Comparison of ENCODE assay signal across 8 mouse cellular contexts in genomic region chr7:97788669-97789483, GRCm38 (mm10). TPM values are rescaled to one million over a fixed set of nuclear protein-coding genes. Genes with fewer than 3 reads are reported as not detected.
A peak's percentile ranks its signal among the peaks of the same experiment; 100 is the strongest.
DNase-seq lines count a peak whose midpoint lies in the region; ATAC-seq and TF ChIP-seq lines count a peak whose summit lies in the region.

No protein-coding gene starts in this region.

- H3K9ac ChIP-seq in heart, embryonic 11.5 days (ENCODE audit: low read depth, low read length): peak overlapping the region; percentile 77
- H3K9ac ChIP-seq in ES-Bruce4 (ENCODE audit: low read depth, poor library complexity, severe bottlenecking): peak overlapping the region; percentile 88
- peak overlapping the region; percentile 44 for H3K9ac ChIP-seq in embryonic facial prominence, embryonic 15.5 days
- H3K9ac ChIP-seq in intestine, embryonic 14.5 days (ENCODE audit: low read length): peak overlapping the region; percentile 73

- intact Hi-C loops in heart, postnatal 36 days (cut with DNase I): no loop called here

- no peak for TF ChIP-seq EP300 in ES-Bruce4 (IDR thresholded peaks at IDR 0.05; ENCODE audit: insufficient read depth, low read depth, low read length)

- TF ChIP-seq POLR2A in ES-Bruce4 (IDR thresholded peaks at IDR 0.05; ENCODE audit: insufficient read depth, low read length): no peak
- TF ChIP-seq POLR2A in thymus, adult 2 months (IDR thresholded peaks at IDR 0.05; ENCODE audit: control insufficient read depth, extremely low read depth, insufficient read depth, low read length, poor library complexity): no peak

- ATAC-seq in heart, embryonic 11.5 days (replicated peaks; ENCODE audit: insufficient number of reproducible peaks, low FRiP score, low TSS enrichment): peak; percentile 74
- peak; percentile 87 for ATAC-seq in embryonic facial prominence, embryonic 15.5 days (ENCODE audit: insufficient number of reproducible peaks, low FRiP score, low TSS enrichment, low read depth)
- peak; percentile 90 for ATAC-seq in intestine, embryonic 14.5 days (replicated peaks; ENCODE audit: low FRiP score, low TSS enrichment, low read depth)

- no peak for TF ChIP-seq CTCF in ES-Bruce4 (IDR thresholded peaks at IDR 0.05; ENCODE audit: low read depth, low read length)
- no peak for TF ChIP-seq CTCF in thymus, adult 2 months (IDR thresholded peaks at IDR 0.05; ENCODE audit: borderline replicate concordance, control insufficient read depth, extremely low read depth, insufficient read depth, low read length, poor library complexity)

- H3K4me1 ChIP-seq in heart, embryonic 11.5 days (ENCODE audit: control insufficient read depth, insufficient read depth, low read length): no peaks in the 10 kb centered on the region
- H3K4me1 ChIP-seq in ES-Bruce4 (ENCODE audit: control insufficient read depth, insufficient read depth, low read length): peaks cover 2% of the 10 kb centered on the region
- H3K4me1 ChIP-seq in embryonic facial prominence, embryonic 15.5 days: no peaks in the 10 kb centered on the region
- 0 out of 2 replicates have a peak, but pooled peaks cover 3% of the 10 kb centered on the region for H3K4me1 ChIP-seq in intestine, embryonic 14.5 days (replicated peaks; ENCODE audit: control insufficient read depth, insufficient read depth, low read length)
- H3K4me1 ChIP-seq in thymus, adult 2 months (replicated peaks; ENCODE audit: control insufficient read depth, insufficient read depth, low read length): peaks cover 7% of the 10 kb centered on the region

- H3K27ac ChIP-seq in heart, embryonic 11.5 days (ENCODE audit: low read depth, low read length): no peak overlapping the region
- H3K27ac ChIP-seq in ES-Bruce4 (ENCODE audit: insufficient read depth, low read length): peak overlapping the region; percentile 44; the same call in 1 of the 2 replicates
- H3K27ac ChIP-seq in embryonic facial prominence, embryonic 15.5 days (replicated peaks): no peak overlapping the region
- peak overlapping the region; percentile 76 for H3K27ac ChIP-seq in intestine, embryonic 14.5 days (ENCODE audit: low read depth)
- H3K27ac ChIP-seq in thymus, adult 2 months (ENCODE audit: control insufficient read depth, insufficient read depth, low read length): no peak overlapping the region

- no peak for DNase-seq in heart, postnatal 36 days
- DNase-seq in intestine, embryonic 14.5 days (ENCODE audit: low spot score): peak; percentile 69
- DNase-seq in mesoderm, embryonic 11.5 days (ENCODE audit: low read depth, low spot score): peak; percentile 22
- DNase-seq in thymus, adult 2 months: no peak
- DNase-seq in spleen, postnatal 4 days (ENCODE audit: low spot score in 2 of 2): no peak

- H3K4me3 ChIP-seq in heart, embryonic 11.5 days (ENCODE audit: low read depth, low read length): peak overlapping the region; percentile 83
- peak overlapping the region; percentile 88 for H3K4me3 ChIP-seq in ES-Bruce4 (ENCODE audit: low read depth, low read length)
- peak overlapping the region; percentile 83 for H3K4me3 ChIP-seq in embryonic facial prominence, embryonic 15.5 days (replicated peaks)
- H3K4me3 ChIP-seq in intestine, embryonic 14.5 days (ENCODE audit: low read depth, low read length): peak overlapping the region; percentile 79
- peak overlapping the region; percentile 56 for H3K4me3 ChIP-seq in thymus, adult 2 months (ENCODE audit: control insufficient read depth, insufficient read depth, low read length)

- peaks cover 33% of the 10 kb centered on the region for H3K27me3 ChIP-seq in heart, embryonic 11.5 days (ENCODE audit: control insufficient read depth, insufficient read depth, low read length)
- no peaks in the 10 kb centered on the region for H3K27me3 ChIP-seq in ES-Bruce4 (ENCODE audit: control insufficient read depth, insufficient read depth, low read length, poor library complexity, severe bottlenecking)
- peaks cover 3% of the 10 kb centered on the region; the same call in 1 of the 2 replicates for H3K27me3 ChIP-seq in embryonic facial prominence, embryonic 15.5 days
- H3K27me3 ChIP-seq in intestine, embryonic 14.5 days (replicated peaks; ENCODE audit: control insufficient read depth, insufficient read depth, low read length): peaks cover 15% of the 10 kb centered on the region
- H3K27me3 ChIP-seq in thymus, adult 2 months (ENCODE audit: control insufficient read depth, insufficient read depth, low read length): peaks cover 5% of the 10 kb centered on the region; the same call in 1 of the 2 replicates

- H3K36me3 ChIP-seq in heart, embryonic 11.5 days (ENCODE audit: control insufficient read depth, insufficient read depth, low read length): no peaks in the 10 kb centered on the region
- H3K36me3 ChIP-seq in ES-Bruce4 (ENCODE audit: control insufficient read depth, insufficient read depth, low read length, poor library complexity, severe bottlenecking): no peaks in the 10 kb centered on the region
- no peaks in the 10 kb centered on the region for H3K36me3 ChIP-seq in embryonic facial prominence, embryonic 15.5 days
- H3K36me3 ChIP-seq in intestine, embryonic 14.5 days (ENCODE audit: control insufficient read depth, insufficient read depth, low read length): no peaks in the 10 kb centered on the region
- H3K36me3 ChIP-seq in thymus, adult 2 months (ENCODE audit: control insufficient read depth, insufficient read depth, low read length): no peaks in the 10 kb centered on the region

- under 1% methylated on average over 62 of the region's 84 CpGs for WGBS in heart, embryonic 11.5 days (ENCODE audit: insufficient replicate concordance)
- under 1% methylated on average over 67 of the region's 84 CpGs for WGBS in embryonic facial prominence, embryonic 15.5 days
- 1% methylated on average over 67 of the region's 84 CpGs for WGBS in intestine, embryonic 14.5 days
- 2% methylated on average over 67 of the region's 84 CpGs for WGBS in thymus, adult 2 months

- H3K9me3 ChIP-seq in heart, embryonic 11.5 days (replicated peaks; ENCODE audit: control insufficient read depth, low read length): no peaks in the 10 kb centered on the region
- H3K9me3 ChIP-seq in ES-Bruce4 (replicated peaks; ENCODE audit: control insufficient read depth, insufficient read depth, low read length, poor library complexity, severe bottlenecking): no peaks in the 10 kb centered on the region
- H3K9me3 ChIP-seq in embryonic facial prominence, embryonic 15.5 days (replicated peaks): no peaks in the 10 kb centered on the region
- H3K9me3 ChIP-seq in intestine, embryonic 14.5 days (ENCODE audit: control insufficient read depth, low read length): no peaks in the 10 kb centered on the region

- peak overlapping the region; percentile 99 for H3K4me2 ChIP-seq in heart, embryonic 11.5 days
- peak overlapping the region; percentile 98 for H3K4me2 ChIP-seq in embryonic facial prominence, embryonic 15.5 days (replicated peaks)
- H3K4me2 ChIP-seq in intestine, embryonic 14.5 days (ENCODE audit: low read length): peak overlapping the region; percentile 96

RNA-seq across cellular contexts. Expression of gene Pak1, which starts 0.5 kb away (rescaled TPM):
- polyA plus RNA-seq in heart, embryonic 11.5 days (2014; fragmentation: Nextera tagmentation; extraction: Ambion mirVana): 5.5 and 8.7 TPM in 2 replicates
- total RNA-seq in heart, postnatal 36 days (2021): 1 to 10 TPM in 1 of 2 experiments, under 1 TPM in 1; 0.61 to 2.0 TPM
- polyA plus RNA-seq in ES-Bruce4 (2011; ENCODE audit: insufficient read depth, insufficient read length, low read depth, missing spikeins): 71.3 and 82.6 TPM in 2 replicates
- 25.7 and 27.2 TPM in 2 replicates for polyA plus RNA-seq in embryonic facial prominence, embryonic 15.5 days (2015; fragmentation: Nextera tagmentation; extraction: Ambion mirVana)
- polyA plus RNA-seq in intestine, embryonic 14.5 days (2014; fragmentation: Nextera tagmentation; extraction: Ambion mirVana): 39.3 and 42.8 TPM in 2 replicates
- polyA plus RNA-seq in thymus, adult 2 months (2012; rRNA removed): 11.4 and 11.8 TPM in 2 replicates

RNA-seq across cellular contexts. Expression of gene Aqp11, which starts 50.8 kb away (rescaled TPM):
- 2.6 and 3.3 TPM in 2 replicates for polyA plus RNA-seq in heart, embryonic 11.5 days (2014; fragmentation: Nextera tagmentation; extraction: Ambion mirVana)
- total RNA-seq in heart, postnatal 36 days (2021): 1 to 10 TPM; 1.2 to 3.3 TPM
- polyA plus RNA-seq in ES-Bruce4 (2011; ENCODE audit: insufficient read depth, insufficient read length, low read depth, missing spikeins): 4.6 TPM in 2 replicates
- 3.6 and 4.1 TPM in 2 replicates for polyA plus RNA-seq in embryonic facial prominence, embryonic 15.5 days (2015; fragmentation: Nextera tagmentation; extraction: Ambion mirVana)
- polyA plus RNA-seq in intestine, embryonic 14.5 days (2014; fragmentation: Nextera tagmentation; extraction: Ambion mirVana): 19.7 and 26.3 TPM in 2 replicates
- 277 and 395 TPM in 2 replicates for polyA plus RNA-seq in thymus, adult 2 months (2012; rRNA removed)

Comparison
In these comparisons a context has a peak if more than half of its experiments do, and no peak if none do; other contexts are left out.
1. H3K27ac ChIP-seq: peak in ES-Bruce4 (single experiment) and intestine, embryonic 14.5 days (single experiment); none in heart, embryonic 11.5 days (single experiment), embryonic facial prominence, embryonic 15.5 days (single experiment) and thymus, adult 2 months (single experiment).
2. DNase-seq: peak in intestine, embryonic 14.5 days (single experiment) and mesoderm, embryonic 11.5 days (single experiment); none in heart, postnatal 36 days (0 of 2), thymus, adult 2 months (single experiment) and spleen, postnatal 4 days (0 of 2).
3. RNA of gene Aqp11, which starts 50.8 kb away (polyA plus RNA-seq): 277 to 395 TPM in thymus, adult 2 months; 19.7 to 26.3 TPM in intestine, embryonic 14.5 days, 4.6 TPM in ES-Bruce4, 3.6 to 4.1 TPM in embryonic facial prominence, embryonic 15.5 days and 2.6 to 3.3 TPM in heart, embryonic 11.5 days; every median in the first group is over 10 times any median in the second.
4. Peak in every context shown above with its lines, with median percentiles within 50 percentile points of each other: ATAC-seq, H3K4me2 ChIP-seq, H3K4me3 ChIP-seq and H3K9ac ChIP-seq.